Mouse (Mus musculus) heart, postnatal 25 days (tissue): ENCODE measurements around the gene Psmc1. TPM values are rescaled to one million over a fixed set of nuclear protein-coding genes. Genes with fewer than 3 reads are reported as not detected.

Experiments used
- DNase-seq: peaks from one replicate; pipeline ENCODE4 v3.0.0; 2022; ENCODE audit warnings: low spot score
- intact Hi-C: fragments of 180-260 bp; cut with DNase I; formaldehyde crosslinking; loops from one replicate; pipeline ENCODE4 v1.15.1; 2025
- total RNA-seq, 2 experiments: library from RNA; stranded (reverse); gene quantifications; 2 replicates each; pipeline ENCODE4 v1.2.3; 2021

Gene Psmc1
- total RNA-seq, 2 experiments from 2014 or later = 119 to 132 TPM

DNA sequence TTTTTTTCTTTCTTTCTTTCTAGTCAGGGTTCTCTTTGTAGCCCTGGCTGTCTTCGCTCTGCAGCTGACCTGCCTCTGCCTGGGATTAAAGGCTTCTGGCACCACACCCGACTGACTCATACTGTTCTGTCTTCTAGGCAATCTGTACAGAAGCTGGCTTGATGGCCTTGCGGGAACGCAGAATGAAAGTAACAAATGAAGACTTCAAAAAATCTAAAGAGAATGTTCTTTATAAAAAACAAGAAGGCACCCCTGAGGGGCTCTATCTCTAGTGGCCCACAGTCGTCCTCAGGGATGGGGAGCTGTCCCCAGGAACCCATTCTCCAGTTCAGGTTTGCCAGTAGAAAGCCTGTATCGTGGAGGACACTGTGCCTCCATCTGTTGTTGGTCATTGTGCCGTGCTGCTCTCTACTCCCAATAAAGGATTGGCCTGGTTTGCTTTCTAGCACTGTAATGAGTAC, 13.0 kb downstream of the Psmc1 start:
- peak; percentile 37 for DNase-seq
- intact Hi-C loops = no loop called here

DNA sequence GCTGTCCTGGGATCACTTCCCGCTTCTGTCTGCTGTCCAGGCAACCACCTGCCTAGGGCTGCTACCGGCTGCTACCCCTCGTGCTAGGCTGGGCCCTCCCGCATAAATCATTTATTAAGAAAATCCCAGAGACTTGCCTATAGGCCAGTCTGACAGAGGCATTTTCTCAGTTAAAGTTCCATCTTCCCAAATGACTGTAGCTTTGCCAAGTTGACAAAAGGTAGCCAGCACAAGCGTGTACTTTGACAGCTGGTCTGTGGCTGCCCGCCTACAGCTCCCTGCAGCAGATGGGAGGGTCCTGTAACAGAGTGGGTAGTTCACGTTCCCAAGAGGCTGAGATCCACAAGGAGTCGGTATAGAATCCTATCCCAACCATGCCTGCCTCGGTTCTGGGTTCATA, 13.5 kb downstream of the Psmc1 start:
- no peak for DNase-seq
- intact Hi-C loops = no loop called here

DNA sequence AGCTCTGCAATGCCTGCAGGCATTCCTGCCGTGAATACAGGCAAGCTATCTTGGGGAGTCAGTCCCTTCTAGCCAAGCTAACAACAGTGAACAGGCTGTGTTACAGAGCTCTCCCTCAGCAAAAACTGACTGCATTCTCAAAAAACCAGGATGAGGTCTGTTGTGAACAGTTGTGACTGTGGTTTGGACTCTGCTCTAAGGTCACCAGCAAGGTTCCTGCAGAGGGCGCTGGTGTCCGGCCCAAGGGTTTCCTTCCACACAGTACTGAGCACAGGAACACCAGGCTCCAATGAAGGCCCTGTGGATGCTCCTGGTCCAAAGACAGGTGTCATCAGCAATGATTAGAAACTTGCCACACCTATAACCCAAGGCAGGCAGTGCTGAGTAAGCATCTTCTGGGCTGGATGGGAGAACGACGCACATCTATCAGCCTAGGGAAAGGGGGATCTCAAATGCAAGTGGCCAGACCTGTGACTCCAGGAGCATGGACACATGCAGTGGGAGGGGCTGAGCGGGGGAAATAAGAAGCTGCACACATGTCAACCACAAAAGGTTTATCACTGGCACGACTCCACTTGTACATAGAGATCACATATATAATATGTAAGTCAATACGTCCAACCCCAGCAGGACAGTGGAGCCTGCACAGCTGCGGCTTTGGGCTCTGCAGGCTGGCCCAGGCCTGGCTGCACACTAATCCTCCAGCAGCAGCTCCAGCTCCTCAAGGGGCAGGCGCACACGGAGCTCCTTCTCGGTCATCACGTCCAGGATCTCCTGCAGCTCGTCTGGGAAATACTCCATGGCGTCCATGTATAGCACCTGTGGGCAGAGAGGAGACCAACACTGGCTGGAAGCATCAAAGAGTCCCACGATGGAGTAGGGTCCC, 15.2 kb downstream of the Psmc1 start:
- intact Hi-C loops = no loop called here
- DNase-seq = no peak

- intact Hi-C loops = no loop called here
- DNase-seq = no peak
These were observed 17.3 kb downstream of the Psmc1 start for GRCm38 (mm10) chr12:100126968-100127865.

DNA sequence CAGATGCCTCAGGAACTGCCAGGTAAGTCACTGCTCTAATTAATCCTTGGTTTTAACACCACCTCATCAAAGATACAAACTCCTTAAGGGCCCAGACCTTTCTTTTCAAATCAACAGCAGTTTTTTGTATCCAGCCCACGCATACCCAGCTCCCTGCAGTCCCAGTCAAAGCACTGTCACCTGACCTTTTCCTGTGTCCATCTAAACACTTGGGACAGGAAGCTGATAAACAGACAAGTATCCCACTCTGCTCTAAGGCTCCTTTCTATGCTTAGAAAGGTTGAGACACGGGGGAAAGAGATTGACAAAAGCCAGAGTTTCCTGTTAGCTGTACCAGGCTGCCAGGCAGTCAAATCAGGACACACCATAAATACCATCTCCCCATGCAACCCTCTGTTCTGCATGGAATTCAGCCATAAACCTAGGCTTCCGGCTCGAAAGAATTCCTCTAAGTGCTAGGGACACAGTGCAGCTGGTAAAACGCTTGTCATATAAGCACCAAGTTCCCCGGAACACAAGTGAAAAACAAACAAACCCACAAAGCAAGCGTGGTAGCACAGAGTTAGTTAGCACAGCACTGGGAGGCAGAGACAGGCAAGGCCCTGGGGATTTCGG, 18.0 kb downstream of the Psmc1 start:
- intact Hi-C loops = no loop called here
- no peak for DNase-seq

DNA sequence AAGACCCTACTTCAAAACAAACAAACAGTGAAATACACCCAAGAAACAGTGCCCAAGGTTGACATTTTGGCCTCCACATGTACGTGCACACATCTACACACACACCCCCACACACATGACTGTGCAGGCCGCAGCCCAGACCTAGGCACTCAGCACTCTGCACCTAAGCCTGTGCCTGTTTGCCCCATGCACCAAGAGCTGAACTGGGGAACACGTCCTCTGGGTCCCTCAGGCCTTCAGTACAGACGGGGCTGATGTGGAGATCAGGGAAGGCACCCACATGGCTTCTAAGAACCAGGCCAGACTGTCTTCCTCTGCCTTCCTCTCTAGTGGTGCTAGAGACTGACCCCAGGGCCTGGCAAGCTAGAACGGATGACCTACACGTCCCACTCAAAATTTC, 18.6 kb downstream of the Psmc1 start:
- intact Hi-C loops = no loop called here
- no peak for DNase-seq

GRCm38 (mm10) chr12:100128961-100129360, 19.0 kb downstream of the Psmc1 start:
- intact Hi-C loops = no loop called here
- DNase-seq = no peak

DNA sequence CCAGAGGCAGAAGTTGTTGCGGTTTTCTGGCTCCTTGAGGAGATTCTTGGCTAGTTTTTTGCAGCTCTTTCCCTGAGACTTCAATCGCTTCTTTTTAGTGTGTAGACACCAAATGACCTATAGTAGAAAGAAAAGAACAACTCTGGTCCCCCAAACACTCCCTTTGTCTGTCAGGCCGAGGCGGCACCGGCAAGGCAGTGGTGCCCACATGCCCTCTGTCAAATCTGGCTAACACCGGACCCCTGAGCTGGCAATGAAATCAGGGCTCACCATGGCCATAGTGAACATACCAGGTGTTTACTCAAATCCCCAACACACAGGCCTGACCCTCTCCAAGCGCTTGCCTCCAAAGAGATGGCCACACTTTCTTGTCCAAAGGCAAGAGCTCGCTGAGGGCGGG, 21.2 kb downstream of the Psmc1 start:
- intact Hi-C loops = loop anchor here (5.0 kb wide), 1 partner anchor 206 kb away; no protein-coding TSS in a partner anchor
- no peak for DNase-seq

GRCm38 (mm10) chr12:100131655-100132054, 21.7 kb downstream of the Psmc1 start:
- intact Hi-C loops = loop anchor here (5.0 kb wide), 1 partner anchor 206 kb away; no protein-coding TSS in a partner anchor
- DNase-seq = no peak

GRCm38 (mm10) chr12:100134395-100134936, 24.5 kb downstream of the Psmc1 start:
- DNase-seq = no peak
- intact Hi-C loops = loop anchor here (5.0 kb wide), 1 partner anchor 203 kb away; no protein-coding TSS in a partner anchor

DNA sequence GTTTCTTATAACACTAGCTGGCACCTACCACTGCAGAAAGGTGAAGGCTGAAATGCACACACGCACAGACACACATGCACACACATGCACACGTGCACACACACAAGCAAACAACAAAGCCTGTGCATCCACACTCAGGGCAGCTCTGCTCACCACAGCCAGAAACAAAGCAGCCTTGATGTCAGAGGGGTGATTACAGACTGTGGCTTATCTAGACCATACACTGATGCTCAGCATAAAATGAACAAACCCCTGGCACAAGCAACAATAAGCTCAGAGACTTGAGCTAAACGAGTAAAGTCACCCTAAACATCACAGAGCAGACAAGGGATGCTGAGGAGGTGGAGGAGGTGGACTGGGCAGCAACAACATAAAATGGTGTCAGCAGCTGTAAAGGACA, 25.2 kb downstream of the Psmc1 start:
- no peak for DNase-seq

GRCm38 (mm10) chr12:100142848-100143523, 33.0 kb downstream of the Psmc1 start:
- no peak for DNase-seq
- intact Hi-C loops = no loop called here

More for the DNA sequence above, 25.2 kb downstream of the Psmc1 start:
- intact Hi-C loops = no loop called here

DNA sequence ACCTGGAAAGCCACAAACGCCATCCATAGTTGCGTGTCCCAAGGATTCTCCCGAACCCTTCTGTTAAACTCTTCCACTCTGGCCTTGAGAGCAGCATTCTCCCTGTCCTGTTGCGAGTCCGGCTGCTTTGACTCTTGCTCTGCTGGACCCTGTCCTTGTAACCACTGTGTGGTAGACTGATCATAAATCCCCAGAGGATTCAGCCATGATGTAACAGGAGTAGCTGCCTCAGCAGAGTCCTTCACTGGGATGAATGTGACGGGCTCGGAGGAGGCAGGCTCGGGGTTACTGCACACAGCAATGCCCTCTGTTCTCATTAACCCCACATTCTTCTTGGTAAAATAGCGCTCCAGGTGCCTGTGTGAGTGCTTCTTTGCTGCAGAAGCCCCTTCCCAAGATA, 33.8 kb downstream of the Psmc1 start:
- intact Hi-C loops = no loop called here

GRCm38 (mm10) chr12:100144269-100144668, 34.3 kb downstream of the Psmc1 start:
- intact Hi-C loops = no loop called here
- no peak for DNase-seq

More for the DNA sequence above, 33.8 kb downstream of the Psmc1 start:
- DNase-seq = no peak

GRCm38 (mm10) chr12:100152466-100152865, 42.5 kb downstream of the Psmc1 start:
- DNase-seq = no peak
- intact Hi-C loops = no loop called here

DNA sequence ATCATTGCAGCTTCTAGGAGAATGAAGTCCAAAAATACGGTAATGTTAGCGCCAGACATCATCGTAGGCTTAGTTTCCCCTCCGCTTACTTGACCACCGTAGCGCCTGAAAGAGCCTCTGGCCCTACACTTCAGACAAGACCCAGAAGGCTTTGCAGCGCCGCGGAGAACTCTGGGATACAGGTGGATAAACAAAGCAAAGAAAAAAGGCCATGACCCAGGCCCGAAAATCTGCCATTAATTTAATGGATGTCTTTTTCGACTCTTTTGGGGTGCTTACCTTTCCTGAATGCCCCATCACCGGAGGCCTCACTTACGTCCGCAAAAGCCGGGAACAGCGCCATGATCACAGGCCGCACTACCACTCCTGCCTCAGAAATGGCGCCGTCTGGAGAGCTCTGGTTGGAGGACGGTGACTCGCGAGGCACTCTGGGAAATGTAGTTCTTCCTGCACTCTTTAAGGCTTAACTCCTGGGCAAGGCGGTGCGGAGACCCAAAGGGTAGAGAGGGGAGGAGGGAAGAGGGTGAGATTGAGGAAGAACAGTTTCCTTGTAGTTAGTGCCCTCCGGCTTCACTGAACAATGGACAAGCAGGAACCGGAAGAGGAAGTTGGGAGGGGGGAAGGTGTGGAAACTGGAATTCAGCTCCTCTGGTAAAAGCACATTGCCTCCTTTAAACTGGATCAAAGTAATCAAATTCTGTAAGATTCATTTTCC, 49.5 kb downstream of the Psmc1 start, which contains the start of gene Nrde2:
Gene Nrde2, minus strand, starts transcription at position 393 of the 715 bp plus-strand sequence.
- intact Hi-C loops = loop anchor here (2.0 kb wide), 1 partner anchor 27 kb away; no protein-coding TSS in a partner anchor

DNA sequence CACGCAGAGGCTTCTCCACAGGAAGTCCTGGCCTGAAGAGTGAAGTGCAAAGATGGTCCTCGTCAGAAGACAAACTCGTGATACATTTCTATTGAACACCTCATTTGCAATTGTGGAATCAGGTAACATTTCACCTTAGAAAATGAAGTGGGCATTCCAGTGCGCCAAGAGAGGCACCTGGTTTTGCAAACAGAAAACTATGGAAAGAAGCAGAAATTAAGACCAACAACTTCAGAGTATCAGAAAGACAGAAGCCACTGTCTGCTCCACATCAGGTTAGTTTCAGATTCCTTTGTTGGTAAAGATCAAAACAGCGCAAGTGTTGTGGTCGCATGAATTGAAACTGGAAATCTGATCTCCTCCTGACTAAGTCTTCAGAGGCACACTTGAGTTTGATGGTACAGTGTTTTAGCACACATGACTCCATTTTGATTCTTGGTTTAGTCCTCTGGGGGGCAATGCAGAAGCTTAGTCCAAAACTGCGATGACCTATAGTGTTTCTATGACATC, 55.1 kb downstream of the Psmc1 start:
- intact Hi-C loops = no loop called here
- DNase-seq = no peak

More for the DNA sequence above, 49.5 kb downstream of the Psmc1 start, which contains the start of gene Nrde2:
- peak; percentile 83 for DNase-seq

DNA sequence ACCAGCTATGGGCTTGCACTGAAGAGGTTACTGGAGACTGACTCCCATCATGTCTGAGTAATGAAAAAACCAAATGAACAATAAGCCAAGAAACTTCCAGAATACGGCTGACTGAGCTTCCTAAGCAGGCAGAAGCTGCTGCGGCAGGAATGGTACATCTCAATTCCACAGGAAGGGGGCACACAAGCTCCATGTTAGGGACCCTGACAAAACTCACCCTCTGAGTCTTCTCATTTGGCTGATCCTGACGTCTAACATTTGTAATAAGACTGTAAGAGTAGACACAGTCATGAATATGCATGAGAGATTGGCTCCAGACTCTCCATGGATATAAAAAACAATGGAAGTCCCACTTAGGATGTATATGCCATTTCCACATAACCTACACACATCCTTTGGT, 56.2 kb downstream of the Psmc1 start:
- DNase-seq = no peak
- intact Hi-C loops = no loop called here
